Mouse (Mus musculus): Measurements from ENCODE around the gene Gmppb. TPM values are rescaled to one million over a fixed set of nuclear protein-coding genes. Genes with fewer than 3 reads are reported as not detected.
A peak's percentile ranks its signal among the peaks of the same experiment; 100 is the strongest.

Gene Gmppb
- total RNA-seq, 2 experiments from 2014 or later = 17.5 to 17.7 TPM

- no peak for TF ChIP-seq CTCF (conservative IDR thresholded peaks at IDR 0.05)
- Histone ChIP-seq H3K27ac (no peak overlapping the region), H3K4me3 (no peak overlapping the region)
- DNase-seq (ENCODE audit: low spot score in 2 of 2) = no peak
Observed at GRCm38 (mm10) chr9:108032126-108032525, 16.9 kb upstream of the Gmppb start.

GRCm38 (mm10) chr9:108035331-108036156 lies 13.5 kb upstream of the Gmppb start:
- no peak for DNase-seq (ENCODE audit: low spot score in 2 of 2)
- no peak; the same call in 1 of the 2 replicates for TF ChIP-seq CTCF (conservative IDR thresholded peaks at IDR 0.05)
- Histone ChIP-seq H3K27ac (no peak overlapping the region), H3K4me3 (no peak overlapping the region)

GRCm38 (mm10) chr9:108044751-108045492 lies 4.1 kb upstream of the Gmppb start:
- TF ChIP-seq CTCF (conservative IDR thresholded peaks at IDR 0.05) = peak; percentile 54
- DNase-seq (ENCODE audit: low spot score in 2 of 2) = no peak
- no peak overlapping the region for H3K4me3 ChIP-seq
- no peak overlapping the region for H3K27ac ChIP-seq

- Histone ChIP-seq H3K27ac (no peak overlapping the region), H3K4me3 (no peak overlapping the region)
- no peak for DNase-seq (ENCODE audit: low spot score in 2 of 2)
- TF ChIP-seq CTCF (conservative IDR thresholded peaks at IDR 0.05) = no peak
Observed at GRCm38 (mm10) chr9:108046582-108046981, 2.5 kb upstream of the Gmppb start.

GRCm38 (mm10) chr9:108047601-108048565 lies 1.2 kb upstream of the Gmppb start:
- H3K4me3 ChIP-seq = peak overlapping the region; percentile 92
- DNase-seq (ENCODE audit: low spot score in 2 of 2) = no peak
- TF ChIP-seq CTCF (conservative IDR thresholded peaks at IDR 0.05) = no peak; the same call in 1 of the 2 replicates
- H3K27ac ChIP-seq = peak overlapping the region; percentile 56; the same call in 1 of the 2 replicates

GRCm38 (mm10) chr9:108048566-108048955 lies 481 bp upstream of the Gmppb start:
- TF ChIP-seq CTCF (conservative IDR thresholded peaks at IDR 0.05) = no peak
- no peak for DNase-seq (ENCODE audit: low spot score in 2 of 2)
- Histone ChIP-seq H3K4me3 (peak overlapping the region; percentile 92), H3K27ac (peak overlapping the region; percentile 56; the same call in 1 of the 2 replicates)

GRCm38 (mm10) chr9:108049561-108050251 lies 664 bp downstream of the Gmppb start:
- TF ChIP-seq CTCF (conservative IDR thresholded peaks at IDR 0.05) = no peak
- H3K4me3 ChIP-seq = peak overlapping the region; percentile 92
- DNase-seq (ENCODE audit: low spot score in 2 of 2) = no peak

GRCm38 (mm10) chr9:108051184-108051930 lies 2.3 kb downstream of the Gmppb start:
- H3K27ac ChIP-seq = peak overlapping the region; percentile 67; the same call in 1 of the 2 replicates
- TF ChIP-seq CTCF (conservative IDR thresholded peaks at IDR 0.05) = no peak
- H3K4me3 ChIP-seq = no peak overlapping the region
- no peak for DNase-seq (ENCODE audit: low spot score in 2 of 2)

More at GRCm38 (mm10) chr9:108049561-108050251, 664 bp downstream of the Gmppb start:
- peak overlapping the region; percentile 86 for H3K27ac ChIP-seq

GRCm38 (mm10) chr9:108051931-108052220 lies 2.8 kb downstream of the Gmppb start:
- TF ChIP-seq CTCF (conservative IDR thresholded peaks at IDR 0.05) = no peak
- Histone ChIP-seq H3K27ac (peak overlapping the region; percentile 67; the same call in 1 of the 2 replicates), H3K4me3 (no peak overlapping the region)
- DNase-seq (ENCODE audit: low spot score in 2 of 2) = no peak

- TF ChIP-seq CTCF (conservative IDR thresholded peaks at IDR 0.05) = no peak
- peak overlapping the region; percentile 67; the same call in 1 of the 2 replicates for H3K27ac ChIP-seq
- H3K4me3 ChIP-seq = no peak overlapping the region
- DNase-seq (ENCODE audit: low spot score in 2 of 2) = no peak
Observed at GRCm38 (mm10) chr9:108052411-108052810, 3.4 kb downstream of the Gmppb start.

Data from layer of hippocampus, adult 2 months (tissue).